Mouse (Mus musculus) activated CD4-positive, CD25-positive, alpha-beta regulatory T cell, adult 9 weeks (primary cell): ENCODE results near the gene Spib. TPM values are rescaled to one million over a fixed set of nuclear protein-coding genes. Genes with fewer than 3 reads are reported as not detected.

Experiments used
- polyA plus RNA-seq: library from polyadenylated mRNA; unstranded; fragments of 100-300 nt; shearing (Covaris generic); gene quantifications from one replicate; pipeline ENCODE4 v1.2.1, GENCODE M21; 2017

Spib gene
- polyA plus RNA-seq: 1.8 TPM

DNA sequence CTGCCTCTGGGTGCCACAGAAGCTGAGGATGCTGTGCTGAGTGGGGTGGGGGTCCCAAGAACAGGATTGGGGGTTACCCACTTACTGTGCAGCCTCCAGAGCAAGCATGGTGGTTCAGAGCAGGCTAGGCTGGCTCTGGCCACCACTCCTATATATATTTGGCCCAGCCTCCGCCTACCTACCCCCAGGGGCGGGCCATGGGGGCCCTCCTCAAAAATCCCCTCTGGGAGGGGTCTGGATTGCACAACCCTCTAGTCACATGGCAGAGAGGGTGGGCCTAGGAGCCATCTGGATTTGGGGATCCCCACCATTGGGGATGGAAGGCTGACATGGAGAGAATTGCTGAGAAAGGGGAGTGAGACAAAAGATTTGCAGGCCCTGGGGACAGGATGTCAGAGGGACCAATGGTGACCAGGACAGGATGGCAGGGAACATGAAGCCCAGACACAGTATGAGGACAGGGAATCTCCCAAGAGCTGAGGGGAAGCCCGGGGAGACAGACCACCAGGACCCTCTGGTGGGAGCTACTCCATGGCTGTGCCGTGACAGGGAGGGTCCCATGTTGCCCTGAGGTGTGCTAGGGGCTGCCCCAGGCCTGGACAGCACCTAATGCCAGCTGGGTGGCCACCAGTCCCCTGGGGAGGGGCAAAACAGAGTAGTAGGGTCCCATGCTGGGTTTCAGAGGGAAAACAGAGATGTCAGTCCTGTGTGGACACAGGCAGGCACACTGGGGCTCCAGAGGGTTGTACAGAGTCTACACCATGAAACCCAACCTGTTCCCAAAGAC, at the start of gene Spib:
TSS of gene Spib (minus strand) at position 126 of the 787 bp plus-strand sequence.

DNA sequence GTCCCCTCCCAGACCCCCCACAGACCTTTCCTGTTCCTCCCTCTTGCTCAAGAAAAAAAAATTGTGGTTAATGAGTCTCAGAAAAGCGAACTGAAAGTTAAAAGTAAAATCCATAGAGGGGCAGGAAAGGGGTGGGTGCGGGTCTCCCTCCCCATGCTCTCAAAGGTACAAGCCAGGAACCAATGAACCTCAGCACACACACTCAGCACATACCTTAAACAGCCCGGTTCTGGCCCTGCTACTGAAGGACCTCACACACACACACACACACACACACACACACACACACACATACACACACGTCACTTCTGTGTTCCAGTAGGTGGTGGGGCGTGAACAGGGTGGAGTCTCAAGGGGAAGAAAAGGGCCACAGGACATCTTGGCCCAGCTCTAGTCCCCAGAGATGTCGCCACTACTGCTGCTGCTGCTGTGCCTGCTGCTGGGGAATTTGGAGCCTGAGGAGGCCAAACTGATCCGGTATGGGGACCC, 40.4 kb upstream of the Spib start, which contains the start of gene Napsa:
TSS of gene Napsa (plus strand) at position 168 of the 489 bp plus-strand sequence.

DNA sequence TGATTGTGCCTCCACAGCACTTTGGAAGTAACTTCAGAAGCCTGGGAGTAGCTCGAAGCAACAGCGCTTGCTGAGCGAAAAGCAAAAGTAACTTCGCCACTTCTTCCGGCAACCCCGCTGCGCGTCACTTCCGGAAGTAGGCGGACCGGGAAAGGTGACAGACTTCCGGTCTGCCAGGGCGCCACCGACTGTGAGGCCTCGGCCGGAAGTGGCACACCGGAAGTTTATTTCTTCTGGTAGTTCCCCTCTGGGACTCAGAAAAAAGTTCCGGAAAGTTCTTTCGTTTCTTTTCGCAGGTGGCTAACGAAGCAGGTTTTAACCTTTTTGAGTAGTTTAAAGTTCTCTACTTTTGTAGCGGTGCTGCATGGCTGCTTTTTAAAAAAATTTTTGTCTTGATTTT, 22.0 kb upstream of the Spib start, which contains the start of gene Nr1h2:
TSS of gene Nr1h2 (minus strand) at position 126 of the 400 bp plus-strand sequence.

DNA sequence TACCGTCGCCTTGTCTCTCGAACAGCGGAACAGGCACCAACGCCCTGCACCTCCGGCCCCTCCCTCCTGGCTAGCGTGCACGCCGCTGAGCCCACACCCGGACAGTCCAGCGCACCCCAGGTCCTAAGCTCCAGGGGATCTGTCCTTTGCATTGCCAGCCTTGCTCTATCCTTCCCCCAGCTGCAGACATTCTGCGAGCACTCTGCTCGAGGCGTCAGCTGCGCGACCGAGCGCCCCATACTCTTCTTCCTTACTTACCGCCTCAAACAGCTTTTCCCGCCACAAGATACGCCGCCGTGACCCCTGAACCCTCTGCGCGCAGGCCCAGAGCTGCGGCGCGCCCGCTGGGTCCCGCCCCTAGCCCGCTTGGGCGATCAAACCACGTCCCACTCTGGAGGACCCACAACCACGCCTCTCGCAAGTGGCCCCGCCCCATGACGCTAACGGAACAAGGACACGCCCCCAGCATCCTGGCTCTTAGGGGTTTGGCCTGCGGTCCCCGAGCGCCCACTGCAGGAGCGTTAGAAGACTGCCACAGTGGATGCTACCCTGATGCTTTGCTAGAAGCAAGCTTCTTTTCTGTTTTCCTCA, 16.7 kb upstream of the Spib start, which contains the start of gene Pold1:
TSS of gene Pold1 (minus strand) at position 353 of the 591 bp plus-strand sequence.

DNA sequence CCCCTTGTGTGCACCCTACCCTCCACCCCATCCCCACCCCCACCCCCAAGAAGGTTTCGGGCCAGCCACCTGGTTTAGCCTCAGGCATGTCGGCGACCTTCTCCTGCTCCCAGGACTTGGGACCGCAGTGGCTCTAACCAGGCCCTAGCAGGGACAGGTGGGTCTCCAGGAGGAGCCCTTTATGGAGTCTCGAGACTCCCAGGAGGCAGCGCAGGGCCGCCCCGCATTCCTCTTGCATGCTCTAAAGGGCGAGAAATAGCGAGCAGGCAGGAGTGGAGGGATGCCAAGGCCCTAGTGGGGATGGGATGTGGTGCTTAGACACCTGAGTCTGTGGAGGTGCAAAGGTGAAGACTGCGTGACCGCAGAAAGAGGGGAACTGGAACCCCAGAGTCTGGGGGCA, 7.4 kb downstream of the Spib start, which contains the start of gene Mybpc2:
TSS of gene Mybpc2 (minus strand) at position 155 of the 400 bp plus-strand sequence.

DNA sequence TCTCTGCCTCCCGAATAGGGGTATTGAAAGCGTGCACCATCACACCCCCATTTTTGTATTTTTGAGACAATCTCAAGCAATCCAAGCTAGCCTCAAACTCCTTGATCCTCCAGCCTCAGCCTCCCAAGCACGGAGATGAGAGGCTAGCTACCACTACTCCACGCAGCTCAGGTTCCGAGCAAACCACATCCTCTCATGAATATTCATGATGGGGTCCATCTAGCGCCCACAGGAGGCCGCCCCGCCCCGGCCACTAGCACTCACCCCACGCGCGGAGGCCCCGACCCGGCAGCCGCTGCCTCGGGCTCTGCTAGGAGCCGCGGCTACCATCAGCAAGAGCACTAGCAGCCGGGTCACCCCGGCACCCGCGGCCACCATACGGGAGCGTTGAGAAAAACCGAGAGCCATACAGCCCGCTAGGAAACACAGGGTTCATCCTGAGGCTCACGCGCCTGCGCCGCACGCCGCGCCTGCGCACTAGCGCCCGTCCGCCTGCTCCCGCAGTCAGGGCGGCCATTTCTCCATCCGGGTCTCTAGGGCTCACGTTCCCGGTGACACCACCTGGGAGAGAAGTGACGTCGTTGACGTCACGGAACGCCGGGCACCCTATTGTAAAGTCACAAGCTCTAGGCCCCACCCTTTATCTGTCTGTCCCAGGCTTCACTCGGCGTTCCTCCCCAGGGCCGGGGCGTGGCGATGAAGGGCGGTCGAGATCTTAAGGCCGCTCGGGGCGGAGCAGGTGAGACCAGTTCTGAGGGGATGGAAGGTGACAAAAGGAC, 35.7 kb downstream of the Spib start, which contains the start of the genes Emc10 and Fam71e1:
TSS of gene Emc10 (minus strand) at position 538 of the 779 bp plus-strand sequence.
TSS of gene Fam71e1 (plus strand) at position 590 of the 779 bp plus-strand sequence.

Other genes with a start within 250 kb of the Spib start
- gene Clec11a, start 225.2 kb downstream of the Spib start, polyA plus RNA-seq: 0.43 TPM
- gene Shank1, start 221.8 kb downstream of the Spib start, polyA plus RNA-seq: 0.15 TPM
- 0.22 TPM for gene Syt3, start 148.0 kb downstream of the Spib start, polyA plus RNA-seq
- gene 1700008O03Rik, start 146.3 kb downstream of the Spib start, polyA plus RNA-seq: not detected
- not detected for gene Lrrc4b, start 103.1 kb downstream of the Spib start, polyA plus RNA-seq
- not detected for gene Aspdh, start 66.7 kb downstream of the Spib start, polyA plus RNA-seq
- gene Josd2, start 64.1 kb downstream of the Spib start, polyA plus RNA-seq: 128 TPM
- gene Emc10, start 35.5 kb downstream of the Spib start, polyA plus RNA-seq: 160 TPM
- gene Fam71e1, start 35.5 kb downstream of the Spib start, polyA plus RNA-seq: 2.6 TPM
- not detected for gene Mybpc2, start 7.4 kb downstream of the Spib start, polyA plus RNA-seq
- gene Pold1, start 16.8 kb upstream of the Spib start, polyA plus RNA-seq: 58.3 TPM
- gene Nr1h2, start 21.9 kb upstream of the Spib start, polyA plus RNA-seq: 143 TPM
- 2.2 TPM for gene Napsa, start 40.3 kb upstream of the Spib start, polyA plus RNA-seq
- not detected for gene Kcnc3, start 58.6 kb upstream of the Spib start, polyA plus RNA-seq
- gene Myh14, start 138.8 kb upstream of the Spib start, polyA plus RNA-seq: not detected
- gene Izumo2, start 176.7 kb upstream of the Spib start, polyA plus RNA-seq: not detected
- gene Vrk3, start 216.3 kb upstream of the Spib start, polyA plus RNA-seq: 111 TPM
- 0.57 TPM for gene Zfp473, start 219.0 kb upstream of the Spib start, polyA plus RNA-seq